Mouse (Mus musculus): Measurements from ENCODE around the gene Reln. TPM values are rescaled to one million over a fixed set of nuclear protein-coding genes. Genes with fewer than 3 reads are reported as not detected.

Reln gene
- polyA plus RNA-seq, 1 experiment from 2014 or later = 6.5 TPM

- Histone ChIP-seq H3K27ac (ENCODE audit: low read depth, low read length) (no peak overlapping the region), H3K4me2 (no peak overlapping the region), H3K36me3 (ENCODE audit: control insufficient read depth, insufficient read depth, low read length) (no peaks in the 10 kb centered on the region), H3K4me1 (ENCODE audit: control insufficient read depth, insufficient read depth, low read length) (no peaks in the 10 kb centered on the region), H3K9ac (ENCODE audit: low read depth, low read length) (no peak overlapping the region), H3K27me3 (ENCODE audit: control insufficient read depth, insufficient read depth, low read length) (no peaks in the 10 kb centered on the region), H3K9me3 (replicated peaks; ENCODE audit: control insufficient read depth, low read length) (no peaks in the 10 kb centered on the region; the same call in 1 of the 2 replicates), H3K4me3 (ENCODE audit: low read depth, low read length) (no peak overlapping the region)
- ATAC-seq (replicated peaks; ENCODE audit: insufficient number of reproducible peaks, low FRiP score, low TSS enrichment) = no peak
- WGBS (ENCODE audit: insufficient replicate concordance) = 87% methylated on average over 4 of the region's 4 CpGs
Measured at GRCm38 (mm10) chr5:22274134-22274533, 70.4 kb downstream of the Reln start.

GRCm38 (mm10) chr5:22266489-22267301 is 77.8 kb downstream of the Reln start:
- no peak overlapping the region for H3K27ac ChIP-seq (ENCODE audit: low read depth, low read length)
- H3K36me3 ChIP-seq (ENCODE audit: control insufficient read depth, insufficient read depth, low read length) = no peaks in the 10 kb centered on the region
- H3K9me3 ChIP-seq (replicated peaks; ENCODE audit: control insufficient read depth, low read length) = no peaks in the 10 kb centered on the region
- no peak overlapping the region for H3K4me3 ChIP-seq (ENCODE audit: low read depth, low read length)
- no peak for ATAC-seq (replicated peaks; ENCODE audit: insufficient number of reproducible peaks, low FRiP score, low TSS enrichment)
- no peak overlapping the region for H3K9ac ChIP-seq (ENCODE audit: low read depth, low read length)
- no peaks in the 10 kb centered on the region for H3K4me1 ChIP-seq (ENCODE audit: control insufficient read depth, insufficient read depth, low read length)
- H3K27me3 ChIP-seq (ENCODE audit: control insufficient read depth, insufficient read depth, low read length) = no peaks in the 10 kb centered on the region
- WGBS (ENCODE audit: insufficient replicate concordance) = 81% methylated on average over 6 of the region's 6 CpGs
- no peak overlapping the region for H3K4me2 ChIP-seq

GRCm38 (mm10) chr5:22262351-22262765 is 82.1 kb downstream of the Reln start:
- H3K27me3 ChIP-seq (ENCODE audit: control insufficient read depth, insufficient read depth, low read length) = no peaks in the 10 kb centered on the region
- WGBS (ENCODE audit: insufficient replicate concordance) = 66% methylated on average over 3 of the region's 3 CpGs
- H3K4me2 ChIP-seq = no peak overlapping the region

GRCm38 (mm10) chr5:22255346-22255745 is 89.2 kb downstream of the Reln start:
- Histone ChIP-seq H3K27ac (ENCODE audit: low read depth, low read length) (no peak overlapping the region), H3K4me1 (ENCODE audit: control insufficient read depth, insufficient read depth, low read length) (no peaks in the 10 kb centered on the region)

More at GRCm38 (mm10) chr5:22262351-22262765, 82.1 kb downstream of the Reln start:
- ATAC-seq (replicated peaks; ENCODE audit: insufficient number of reproducible peaks, low FRiP score, low TSS enrichment) = no peak
- Histone ChIP-seq H3K36me3 (ENCODE audit: control insufficient read depth, insufficient read depth, low read length) (no peaks in the 10 kb centered on the region), H3K4me3 (ENCODE audit: low read depth, low read length) (no peak overlapping the region), H3K9me3 (replicated peaks; ENCODE audit: control insufficient read depth, low read length) (no peaks in the 10 kb centered on the region), H3K4me1 (ENCODE audit: control insufficient read depth, insufficient read depth, low read length) (no peaks in the 10 kb centered on the region), H3K9ac (ENCODE audit: low read depth, low read length) (no peak overlapping the region), H3K27ac (ENCODE audit: low read depth, low read length) (no peak overlapping the region)

GRCm38 (mm10) chr5:22253910-22254309 is 90.6 kb downstream of the Reln start:
- Histone ChIP-seq H3K9ac (ENCODE audit: low read depth, low read length) (no peak overlapping the region), H3K4me3 (ENCODE audit: low read depth, low read length) (no peak overlapping the region), H3K9me3 (replicated peaks; ENCODE audit: control insufficient read depth, low read length) (no peaks in the 10 kb centered on the region), H3K4me1 (ENCODE audit: control insufficient read depth, insufficient read depth, low read length) (no peaks in the 10 kb centered on the region), H3K4me2 (no peak overlapping the region), H3K27me3 (ENCODE audit: control insufficient read depth, insufficient read depth, low read length) (no peaks in the 10 kb centered on the region), H3K36me3 (ENCODE audit: control insufficient read depth, insufficient read depth, low read length) (no peaks in the 10 kb centered on the region), H3K27ac (ENCODE audit: low read depth, low read length) (no peak overlapping the region)
- ATAC-seq (replicated peaks; ENCODE audit: insufficient number of reproducible peaks, low FRiP score, low TSS enrichment) = no peak
- WGBS (ENCODE audit: insufficient replicate concordance) = 79% methylated on average over 3 of the region's 3 CpGs

More at GRCm38 (mm10) chr5:22255346-22255745, 89.2 kb downstream of the Reln start:
- no peak overlapping the region for H3K4me3 ChIP-seq (ENCODE audit: low read depth, low read length)
- no peaks in the 10 kb centered on the region for H3K9me3 ChIP-seq (replicated peaks; ENCODE audit: control insufficient read depth, low read length)
- no peak overlapping the region for H3K9ac ChIP-seq (ENCODE audit: low read depth, low read length)
- no peaks in the 10 kb centered on the region for H3K27me3 ChIP-seq (ENCODE audit: control insufficient read depth, insufficient read depth, low read length)
- H3K36me3 ChIP-seq (ENCODE audit: control insufficient read depth, insufficient read depth, low read length) = no peaks in the 10 kb centered on the region
- ATAC-seq (replicated peaks; ENCODE audit: insufficient number of reproducible peaks, low FRiP score, low TSS enrichment) = no peak
- 91% methylated on average over 3 of the region's 3 CpGs for WGBS (ENCODE audit: insufficient replicate concordance)
- no peak overlapping the region for H3K4me2 ChIP-seq

- Histone ChIP-seq H3K4me1 (ENCODE audit: control insufficient read depth, insufficient read depth, low read length) (no peaks in the 10 kb centered on the region), H3K9me3 (replicated peaks; ENCODE audit: control insufficient read depth, low read length) (no peaks in the 10 kb centered on the region)
- 90% methylated on average over 6 of the region's 6 CpGs for WGBS (ENCODE audit: insufficient replicate concordance)
Measured at GRCm38 (mm10) chr5:22253318-22253717, 91.2 kb downstream of the Reln start.

GRCm38 (mm10) chr5:22247850-22248249 is 96.7 kb downstream of the Reln start:
- H3K4me2 ChIP-seq = no peak overlapping the region
- no peaks in the 10 kb centered on the region for H3K36me3 ChIP-seq (ENCODE audit: control insufficient read depth, insufficient read depth, low read length)
- no peaks in the 10 kb centered on the region for H3K4me1 ChIP-seq (ENCODE audit: control insufficient read depth, insufficient read depth, low read length)
- WGBS (ENCODE audit: insufficient replicate concordance) = 84% methylated on average over 6 of the region's 6 CpGs
- H3K9me3 ChIP-seq (replicated peaks; ENCODE audit: control insufficient read depth, low read length) = no peaks in the 10 kb centered on the region
- ATAC-seq (replicated peaks; ENCODE audit: insufficient number of reproducible peaks, low FRiP score, low TSS enrichment) = no peak
- no peak overlapping the region for H3K27ac ChIP-seq (ENCODE audit: low read depth, low read length)
- H3K9ac ChIP-seq (ENCODE audit: low read depth, low read length) = no peak overlapping the region
- no peaks in the 10 kb centered on the region for H3K27me3 ChIP-seq (ENCODE audit: control insufficient read depth, insufficient read depth, low read length)
- H3K4me3 ChIP-seq (ENCODE audit: low read depth, low read length) = no peak overlapping the region

More at GRCm38 (mm10) chr5:22253318-22253717, 91.2 kb downstream of the Reln start:
- no peak for ATAC-seq (replicated peaks; ENCODE audit: insufficient number of reproducible peaks, low FRiP score, low TSS enrichment)
- Histone ChIP-seq H3K36me3 (ENCODE audit: control insufficient read depth, insufficient read depth, low read length) (no peaks in the 10 kb centered on the region), H3K9ac (ENCODE audit: low read depth, low read length) (no peak overlapping the region), H3K4me2 (no peak overlapping the region), H3K4me3 (ENCODE audit: low read depth, low read length) (no peak overlapping the region), H3K27me3 (ENCODE audit: control insufficient read depth, insufficient read depth, low read length) (no peaks in the 10 kb centered on the region), H3K27ac (ENCODE audit: low read depth, low read length) (no peak overlapping the region)

- Histone ChIP-seq H3K9ac (ENCODE audit: low read depth, low read length) (no peak overlapping the region), H3K27ac (ENCODE audit: low read depth, low read length) (no peak overlapping the region), H3K4me3 (ENCODE audit: low read depth, low read length) (no peak overlapping the region), H3K27me3 (ENCODE audit: control insufficient read depth, insufficient read depth, low read length) (no peaks in the 10 kb centered on the region), H3K9me3 (replicated peaks; ENCODE audit: control insufficient read depth, low read length) (no peaks in the 10 kb centered on the region), H3K36me3 (ENCODE audit: control insufficient read depth, insufficient read depth, low read length) (no peaks in the 10 kb centered on the region), H3K4me2 (no peak overlapping the region), H3K4me1 (ENCODE audit: control insufficient read depth, insufficient read depth, low read length) (no peaks in the 10 kb centered on the region)
- WGBS (ENCODE audit: insufficient replicate concordance) = 76% methylated on average over 1 of the region's 1 CpGs
- ATAC-seq (replicated peaks; ENCODE audit: insufficient number of reproducible peaks, low FRiP score, low TSS enrichment) = no peak
Measured at GRCm38 (mm10) chr5:22245056-22245455, 99.4 kb downstream of the Reln start.

GRCm38 (mm10) chr5:22243538-22243937 is 101.0 kb downstream of the Reln start:
- Histone ChIP-seq H3K4me1 (ENCODE audit: control insufficient read depth, insufficient read depth, low read length) (no peaks in the 10 kb centered on the region), H3K36me3 (ENCODE audit: control insufficient read depth, insufficient read depth, low read length) (no peaks in the 10 kb centered on the region), H3K9me3 (replicated peaks; ENCODE audit: control insufficient read depth, low read length) (no peaks in the 10 kb centered on the region), H3K27me3 (ENCODE audit: control insufficient read depth, insufficient read depth, low read length) (no peaks in the 10 kb centered on the region), H3K4me3 (ENCODE audit: low read depth, low read length) (no peak overlapping the region), H3K27ac (ENCODE audit: low read depth, low read length) (no peak overlapping the region), H3K4me2 (no peak overlapping the region), H3K9ac (ENCODE audit: low read depth, low read length) (no peak overlapping the region)
- 79% methylated on average over 2 of the region's 2 CpGs for whole genome bisulfite sequencing (ENCODE audit: insufficient replicate concordance)
- ATAC-seq (replicated peaks; ENCODE audit: insufficient number of reproducible peaks, low FRiP score, low TSS enrichment) = no peak
